Mouse (Mus musculus): Measurements from ENCODE around the gene Cacng6. TPM values are rescaled to one million over a fixed set of nuclear protein-coding genes. Genes with fewer than 3 reads are reported as not detected.

Cacng6 gene
- not detected in 2 replicates for total RNA-seq (2014; rRNA removed)
- 0.20 TPM in 1 of 2 replicates, not detected in the other for polyA plus RNA-seq (2015; fragmentation: Nextera tagmentation; extraction: Ambion mirVana)

- Histone ChIP-seq H3K4me2 (ENCODE audit: low read depth, low read length, poor library complexity, severe bottlenecking) (peak within 1 kb of the TSS; percentile 54), H3K9me3 (ENCODE audit: low read length) (no peaks in the 10 kb centered on the region), H3K4me3 (ENCODE audit: low read depth, low read length) (peak within 1 kb of the TSS; percentile 19), H3K36me3 (ENCODE audit: insufficient read depth, low read length) (no peaks in the 10 kb centered on the region), H3K4me1 (ENCODE audit: insufficient read depth, low read length) (no peaks in the 10 kb centered on the region; the same call in 1 of the 2 replicates), H3K27ac (ENCODE audit: low read depth, low read length) (no peak within 1 kb of the TSS), H3K27me3 (ENCODE audit: insufficient read depth, low read length) (peaks cover 39% of the 10 kb centered on the region), H3K9ac (replicated peaks; ENCODE audit: low read length, poor library complexity, severe bottlenecking) (0 out of 2 replicates have a peak within 1 kb of the TSS, but pooled peaks have one; percentile 14)
- ATAC-seq (ENCODE audit: low FRiP score) (no peak), DNase-seq (ENCODE audit: low spot score) (no peak)
- WGBS: 25% methylated on average over 4 of the region's 4 CpGs
- no peak for TF ChIP-seq CTCF (IDR thresholded peaks at IDR 0.05)
Measured at GRCm38 (mm10) chr7:3423895-3424294, at the start of gene Cacng6. Cacng6 (plus strand) TSS chr7:3424195.

DNA sequence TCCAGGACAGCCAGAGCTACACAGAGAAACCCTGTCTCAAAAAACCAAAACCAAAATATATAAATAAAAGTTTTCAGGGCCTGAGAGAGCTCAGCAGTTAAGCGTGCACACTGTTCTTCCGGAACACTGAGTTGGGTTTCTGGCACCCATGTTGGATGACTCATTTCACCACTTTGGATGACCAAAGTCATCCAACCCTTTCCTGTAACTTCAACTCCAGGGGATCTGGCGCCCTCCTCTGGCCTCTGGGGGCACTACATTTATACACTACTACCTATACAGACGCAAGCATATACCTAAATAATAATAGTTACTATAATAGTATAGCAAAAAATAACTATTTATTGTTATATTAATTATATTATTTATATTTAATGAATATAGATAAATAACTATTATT lies 47.2 kb upstream of the Cacng6 start:
- no peak overlapping the region for H3K4me2 ChIP-seq (ENCODE audit: low read depth, low read length, poor library complexity, severe bottlenecking)
- TF ChIP-seq CTCF (IDR thresholded peaks at IDR 0.05): peak; percentile 62
- no peaks in the 10 kb centered on the region for H3K36me3 ChIP-seq (ENCODE audit: insufficient read depth, low read length)
- H3K4me3 ChIP-seq (ENCODE audit: low read depth, low read length): no peak overlapping the region
- DNase-seq (ENCODE audit: low spot score): no peak
- H3K4me1 ChIP-seq (ENCODE audit: insufficient read depth, low read length): no peaks in the 10 kb centered on the region
- no peaks in the 10 kb centered on the region for H3K27me3 ChIP-seq (ENCODE audit: insufficient read depth, low read length)
- WGBS: 53% methylated on average over 4 of the region's 4 CpGs
- no peak overlapping the region for H3K9ac ChIP-seq (replicated peaks; ENCODE audit: low read length, poor library complexity, severe bottlenecking)
- no peaks in the 10 kb centered on the region for H3K9me3 ChIP-seq (ENCODE audit: low read length)
- ATAC-seq (ENCODE audit: low FRiP score): no peak
- H3K27ac ChIP-seq (ENCODE audit: low read depth, low read length): no peak overlapping the region

GRCm38 (mm10) chr7:3382123-3382522 lies 41.9 kb upstream of the Cacng6 start:
- H3K36me3 ChIP-seq (ENCODE audit: insufficient read depth, low read length): no peaks in the 10 kb centered on the region
- H3K4me2 ChIP-seq (ENCODE audit: low read depth, low read length, poor library complexity, severe bottlenecking): no peak overlapping the region
- DNase-seq (ENCODE audit: low spot score) (no peak), ATAC-seq (ENCODE audit: low FRiP score) (no peak)
- WGBS: 90% methylated on average over 9 of the region's 9 CpGs
- no peak for TF ChIP-seq CTCF (IDR thresholded peaks at IDR 0.05)
- H3K9ac ChIP-seq (replicated peaks; ENCODE audit: low read length, poor library complexity, severe bottlenecking): no peak overlapping the region
- no peaks in the 10 kb centered on the region for H3K9me3 ChIP-seq (ENCODE audit: low read length)
- H3K4me3 ChIP-seq (ENCODE audit: low read depth, low read length): no peak overlapping the region
- no peaks in the 10 kb centered on the region for H3K27me3 ChIP-seq (ENCODE audit: insufficient read depth, low read length)
- no peak overlapping the region for H3K27ac ChIP-seq (ENCODE audit: low read depth, low read length)
- no peaks in the 10 kb centered on the region for H3K4me1 ChIP-seq (ENCODE audit: insufficient read depth, low read length)

DNA sequence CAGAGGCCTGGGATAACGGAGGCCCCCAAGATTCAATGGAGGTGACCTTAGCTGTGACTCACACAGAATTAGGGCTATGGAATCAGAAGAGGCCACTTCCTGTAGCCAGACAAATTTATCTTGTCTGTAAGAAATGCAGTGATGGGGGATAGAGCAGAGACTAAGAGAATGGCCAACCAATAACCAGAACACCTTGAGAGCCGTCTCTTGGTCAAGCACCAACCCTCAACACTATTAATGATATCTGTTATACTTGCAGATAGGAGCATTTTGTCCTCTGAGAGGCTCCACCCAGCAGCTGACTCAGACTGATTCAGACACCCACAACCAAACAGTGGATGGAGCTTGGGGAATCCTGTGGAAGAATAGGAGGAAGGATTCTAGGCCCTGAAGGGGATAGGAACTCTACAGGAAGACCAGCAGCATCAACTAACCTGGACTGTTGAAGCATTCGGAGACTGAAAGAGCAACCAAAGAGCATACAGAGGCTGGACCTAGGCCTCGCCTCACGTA lies 39.1 kb upstream of the Cacng6 start:
- H3K4me1 ChIP-seq (ENCODE audit: insufficient read depth, low read length): peaks cover 3% of the 10 kb centered on the region; the same call in 1 of the 2 replicates
- 90% methylated on average over 5 of the region's 5 CpGs for WGBS
- no peak overlapping the region for H3K9ac ChIP-seq (replicated peaks; ENCODE audit: low read length, poor library complexity, severe bottlenecking)
- DNase-seq (ENCODE audit: low spot score) (no peak), ATAC-seq (ENCODE audit: low FRiP score) (no peak)
- no peak overlapping the region for H3K4me3 ChIP-seq (ENCODE audit: low read depth, low read length)
- TF ChIP-seq CTCF (IDR thresholded peaks at IDR 0.05): no peak
- no peaks in the 10 kb centered on the region for H3K9me3 ChIP-seq (ENCODE audit: low read length)
- H3K36me3 ChIP-seq (ENCODE audit: insufficient read depth, low read length): no peaks in the 10 kb centered on the region
- no peak overlapping the region for H3K27ac ChIP-seq (ENCODE audit: low read depth, low read length)
- no peaks in the 10 kb centered on the region for H3K27me3 ChIP-seq (ENCODE audit: insufficient read depth, low read length)
- no peak overlapping the region for H3K4me2 ChIP-seq (ENCODE audit: low read depth, low read length, poor library complexity, severe bottlenecking)

- 85% methylated on average over 6 of the region's 6 CpGs for WGBS
- Histone ChIP-seq H3K9ac (replicated peaks; ENCODE audit: low read length, poor library complexity, severe bottlenecking) (no peak overlapping the region), H3K4me3 (ENCODE audit: low read depth, low read length) (no peak overlapping the region), H3K9me3 (ENCODE audit: low read length) (no peaks in the 10 kb centered on the region), H3K36me3 (ENCODE audit: insufficient read depth, low read length) (no peaks in the 10 kb centered on the region), H3K4me1 (ENCODE audit: insufficient read depth, low read length) (peaks cover 3% of the 10 kb centered on the region; the same call in 1 of the 2 replicates), H3K27ac (ENCODE audit: low read depth, low read length) (no peak overlapping the region), H3K27me3 (ENCODE audit: insufficient read depth, low read length) (no peaks in the 10 kb centered on the region), H3K4me2 (ENCODE audit: low read depth, low read length, poor library complexity, severe bottlenecking) (no peak overlapping the region)
- TF ChIP-seq CTCF (IDR thresholded peaks at IDR 0.05): no peak
- ATAC-seq (ENCODE audit: low FRiP score) (no peak), DNase-seq (ENCODE audit: low spot score) (no peak)
Measured at GRCm38 (mm10) chr7:3386036-3386730, 37.8 kb upstream of the Cacng6 start.

DNA sequence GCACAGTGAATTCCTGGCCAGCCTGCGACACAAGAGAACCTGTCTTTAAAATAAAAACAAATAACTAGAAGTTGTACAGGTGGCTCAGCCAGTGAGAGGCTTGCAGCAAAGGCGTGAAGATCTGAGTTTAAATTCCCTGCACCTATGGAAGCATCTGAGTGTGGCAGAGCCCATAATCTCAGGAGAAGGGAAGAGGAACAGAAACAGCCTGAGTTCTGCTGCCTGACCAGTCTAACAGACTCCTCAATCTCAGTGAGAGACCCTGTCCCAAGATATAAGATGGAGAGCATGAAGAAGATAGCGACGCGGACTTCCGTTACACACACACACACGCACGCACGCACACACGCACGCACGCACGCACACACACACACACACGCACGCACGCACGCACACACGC lies 36.2 kb upstream of the Cacng6 start:
- Histone ChIP-seq H3K9ac (replicated peaks; ENCODE audit: low read length, poor library complexity, severe bottlenecking) (no peak overlapping the region), H3K4me3 (ENCODE audit: low read depth, low read length) (no peak overlapping the region), H3K36me3 (ENCODE audit: insufficient read depth, low read length) (no peaks in the 10 kb centered on the region), H3K9me3 (ENCODE audit: low read length) (no peaks in the 10 kb centered on the region), H3K4me1 (ENCODE audit: insufficient read depth, low read length) (peaks cover 8% of the 10 kb centered on the region; the same call in 1 of the 2 replicates), H3K4me2 (ENCODE audit: low read depth, low read length, poor library complexity, severe bottlenecking) (peak overlapping the region; percentile 82; the same call in 1 of the 2 replicates), H3K27ac (ENCODE audit: low read depth, low read length) (no peak overlapping the region), H3K27me3 (ENCODE audit: insufficient read depth, low read length) (no peaks in the 10 kb centered on the region)
- WGBS: 91% methylated on average over 18 of the region's 18 CpGs
- DNase-seq (ENCODE audit: low spot score) (no peak), ATAC-seq (ENCODE audit: low FRiP score) (no peak)
- TF ChIP-seq CTCF (IDR thresholded peaks at IDR 0.05): no peak

Data from midbrain, postnatal 0 days (tissue).